Mouse (Mus musculus): ENCODE results near the gene Sdhaf2.
"Not testable (repeated sequence)": the region's sequence is repeated elsewhere in the genome, so short reads cannot be mapped to it uniquely, and the experiment has no call there.

Gene Sdhaf2

GRCm38 (mm10) chr19:10525910-10526309 is at the start of gene Sdhaf2:
Gene Sdhaf2 (minus strand): TSS chr19:10526142.
- DNase-seq (ENCODE audit: low read depth in 1 of 2, low spot score in 2 of 2) = peak in 1 of 2 experiments; percentile 14

- no peak for DNase-seq (ENCODE audit: low read depth in 1 of 2, low spot score in 2 of 2)
Observed at GRCm38 (mm10) chr19:10569627-10570026, 43.7 kb upstream of the Sdhaf2 start.

- DNase-seq (ENCODE audit: low read depth in 1 of 2, low spot score in 2 of 2) = no peak
Observed at GRCm38 (mm10) chr19:10565217-10565616, 39.3 kb upstream of the Sdhaf2 start.

DNA sequence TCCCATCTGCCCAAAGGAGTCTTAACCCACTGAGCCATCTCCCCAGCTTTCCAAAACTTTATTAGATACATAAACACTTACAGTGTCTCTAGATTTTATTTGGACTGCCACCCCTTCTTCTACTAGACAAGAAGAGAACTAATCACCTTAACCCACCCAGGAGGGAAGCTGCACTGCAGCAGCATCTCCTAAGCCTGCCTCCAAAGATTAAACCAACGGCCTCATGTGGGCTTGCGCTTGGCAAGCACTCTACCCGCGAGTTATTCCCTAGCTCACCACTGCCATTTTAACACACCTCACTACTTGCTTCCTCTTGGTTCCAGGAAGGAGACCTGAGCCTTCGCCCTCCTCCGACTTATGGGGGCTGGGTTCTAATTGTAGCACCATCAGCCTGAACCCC is 38.3 kb upstream of the Sdhaf2 start:
- no peak for DNase-seq (ENCODE audit: low read depth in 1 of 2, low spot score in 2 of 2)

- DNase-seq (ENCODE audit: low read depth in 1 of 2, low spot score in 2 of 2) = no peak
Observed at GRCm38 (mm10) chr19:10562351-10562750, 36.4 kb upstream of the Sdhaf2 start.

GRCm38 (mm10) chr19:10561558-10562314 is 35.8 kb upstream of the Sdhaf2 start:
- DNase-seq (ENCODE audit: low read depth in 1 of 2, low spot score in 2 of 2) = no peak

GRCm38 (mm10) chr19:10560108-10560507 is 34.2 kb upstream of the Sdhaf2 start:
- no peak for DNase-seq (ENCODE audit: low read depth in 1 of 2, low spot score in 2 of 2)

- not testable (repeated sequence) for DNase-seq (ENCODE audit: low read depth in 1 of 2, low spot score in 2 of 2)
Observed at GRCm38 (mm10) chr19:10557837-10558375, 32.0 kb upstream of the Sdhaf2 start.

DNA sequence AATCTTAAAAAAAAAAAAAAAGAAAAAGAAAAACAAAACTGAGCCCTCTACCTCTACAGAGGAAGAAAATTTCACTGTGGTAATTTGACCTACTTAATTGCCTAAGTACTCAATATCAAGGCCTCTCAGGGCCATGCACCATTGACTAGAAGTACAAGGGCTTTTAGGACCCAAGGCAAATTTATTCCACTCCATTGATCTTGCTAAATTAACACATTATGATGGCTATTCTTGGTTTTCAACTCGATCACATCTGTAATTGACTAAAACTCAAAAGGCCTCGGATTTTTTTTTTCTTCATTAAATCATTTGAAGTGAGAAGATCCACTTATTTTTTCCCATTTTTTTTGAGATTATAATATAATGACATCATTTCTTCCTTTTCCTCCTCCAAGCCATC is 31.5 kb upstream of the Sdhaf2 start:
- DNase-seq (ENCODE audit: low read depth in 1 of 2, low spot score in 2 of 2) = no peak

GRCm38 (mm10) chr19:10557001-10557400 is 31.1 kb upstream of the Sdhaf2 start:
- no peak for DNase-seq (ENCODE audit: low read depth in 1 of 2, low spot score in 2 of 2)

DNA sequence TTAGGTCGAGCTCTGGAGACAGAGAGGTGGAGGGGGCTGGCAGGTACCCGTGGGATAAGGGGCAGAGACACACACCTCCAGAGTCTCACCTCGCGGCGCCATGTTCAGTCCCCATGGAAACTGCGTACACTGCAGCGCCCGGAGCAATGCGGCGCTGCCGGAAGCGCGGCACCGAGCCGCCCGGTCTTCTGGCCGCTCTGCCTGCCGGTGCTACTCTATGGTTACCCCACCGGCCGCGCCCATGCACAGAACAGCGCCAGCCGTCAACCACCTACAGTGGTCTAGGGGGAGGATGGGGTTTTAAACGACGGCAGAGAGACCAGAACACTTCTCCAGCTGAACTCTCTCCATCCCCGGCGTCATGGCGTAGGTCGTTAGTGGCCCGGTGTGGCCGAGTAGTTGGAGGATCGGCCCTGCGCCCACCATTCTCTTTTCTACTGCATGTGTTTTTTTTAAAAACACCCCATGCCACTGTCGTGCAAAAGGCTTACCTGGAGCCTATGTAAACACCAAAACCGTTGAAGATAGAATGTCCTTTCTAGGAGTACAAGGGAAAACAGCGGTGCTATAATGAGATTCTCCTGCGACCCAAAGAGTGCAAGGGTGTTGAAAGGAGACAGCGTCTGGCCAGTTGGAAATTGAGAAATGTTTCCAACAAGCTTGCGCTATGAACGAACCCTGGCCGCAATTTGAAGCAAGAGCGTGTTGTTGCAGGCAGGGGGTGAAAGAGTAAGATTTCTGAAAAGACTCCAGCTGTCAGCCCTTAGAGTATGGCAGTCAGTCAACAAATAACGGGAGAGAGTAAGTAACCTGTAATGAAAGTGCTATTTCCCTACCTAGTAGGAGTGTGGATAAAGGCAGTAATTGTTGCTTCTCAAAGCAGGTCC is 29.9 kb upstream of the Sdhaf2 start, which contains the start of gene Tmem216:
Gene Tmem216 (minus strand): TSS at position 615 of the 887 bp plus-strand sequence.
- peak; percentile 19 to 41 for DNase-seq (ENCODE audit: low read depth in 1 of 2, low spot score in 2 of 2)

DNA sequence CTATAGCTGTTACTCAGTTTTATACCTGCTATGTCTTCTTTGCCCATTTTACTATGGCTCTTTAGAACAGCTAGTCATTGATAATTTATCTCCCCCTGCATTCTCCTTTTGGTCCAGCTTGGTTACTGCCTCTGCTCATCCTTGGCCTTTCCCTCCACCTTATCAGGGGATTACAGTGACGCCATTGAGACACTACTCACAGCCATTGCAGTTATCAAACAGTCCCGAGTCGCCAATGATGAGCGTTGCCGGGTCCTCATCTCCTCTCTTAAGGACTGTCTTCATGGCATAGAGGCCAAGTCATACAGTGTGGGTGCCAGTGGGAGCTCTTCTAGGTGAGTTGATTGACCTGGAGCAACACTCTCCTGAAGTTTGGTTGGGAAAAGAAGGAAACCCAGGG is 13.5 kb upstream of the Sdhaf2 start:
- no peak for DNase-seq (ENCODE audit: low read depth in 1 of 2, low spot score in 2 of 2)

DNA sequence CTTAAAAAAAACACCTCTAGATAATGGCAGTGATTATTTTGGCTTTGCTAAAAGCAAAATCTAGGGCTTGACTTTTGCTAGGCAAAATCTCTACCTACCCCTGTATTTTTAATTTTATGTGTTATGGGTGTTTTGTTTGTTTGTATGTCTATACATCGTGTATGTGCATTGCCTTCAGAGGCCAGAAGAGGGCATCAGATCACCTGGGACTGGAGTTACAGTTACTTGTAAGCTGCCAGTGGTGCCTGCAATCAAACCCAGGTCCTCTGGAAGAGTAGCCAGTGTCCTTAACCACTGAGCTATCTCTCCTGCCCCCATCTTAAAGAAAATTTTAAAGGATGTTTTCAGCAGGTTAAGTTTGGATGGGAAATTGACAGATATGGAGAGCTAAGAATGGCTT is 4.1 kb upstream of the Sdhaf2 start:
- DNase-seq (ENCODE audit: low read depth in 1 of 2, low spot score in 2 of 2) = no peak

DNA sequence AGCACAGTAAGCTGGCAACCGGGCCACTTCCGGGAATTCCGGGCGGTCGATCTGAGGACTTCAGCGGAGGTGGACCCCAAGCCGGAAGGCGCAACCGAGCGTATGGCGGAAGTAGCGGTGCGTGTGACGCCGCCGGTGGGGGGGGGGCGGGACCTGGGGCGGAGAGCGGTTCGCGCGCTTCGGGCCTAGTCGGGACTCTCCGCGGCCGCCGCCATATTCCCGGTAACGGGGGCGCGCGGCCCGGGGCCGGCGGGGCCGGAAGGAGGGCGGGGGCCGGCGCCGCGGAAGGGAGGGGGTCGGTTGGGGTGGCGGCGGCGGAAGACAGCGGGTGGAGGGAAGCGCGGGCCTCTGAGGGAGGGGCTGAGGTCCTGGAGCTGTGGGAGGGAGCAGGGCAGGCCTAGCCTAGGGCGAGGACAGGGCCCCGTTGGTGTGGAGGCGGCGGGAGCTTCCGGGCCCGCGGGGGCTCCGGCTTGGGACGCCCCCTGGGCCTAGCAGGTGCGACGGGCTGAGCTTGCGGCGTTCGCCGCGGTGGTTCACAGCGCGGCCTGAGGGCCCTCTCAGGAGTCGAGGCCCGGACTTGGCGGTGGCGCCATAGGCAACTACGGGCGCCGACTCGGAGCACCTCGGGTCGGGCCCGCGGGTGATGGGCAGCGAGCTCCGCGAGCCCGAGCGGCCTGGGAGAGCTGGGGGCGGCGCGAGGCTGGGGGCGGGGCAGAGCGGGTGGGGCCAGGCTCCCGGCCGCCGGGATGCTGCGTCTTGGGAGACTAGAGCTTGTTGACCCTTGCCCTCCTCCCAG is 638 bp downstream of the Sdhaf2 start, which contains the start of gene Cpsf7:
Gene Cpsf7 (plus strand): TSS at position 161 of the 796 bp plus-strand sequence.
- peak; percentile 42 to 69 for DNase-seq (ENCODE audit: low read depth in 1 of 2, low spot score in 2 of 2)

DNA sequence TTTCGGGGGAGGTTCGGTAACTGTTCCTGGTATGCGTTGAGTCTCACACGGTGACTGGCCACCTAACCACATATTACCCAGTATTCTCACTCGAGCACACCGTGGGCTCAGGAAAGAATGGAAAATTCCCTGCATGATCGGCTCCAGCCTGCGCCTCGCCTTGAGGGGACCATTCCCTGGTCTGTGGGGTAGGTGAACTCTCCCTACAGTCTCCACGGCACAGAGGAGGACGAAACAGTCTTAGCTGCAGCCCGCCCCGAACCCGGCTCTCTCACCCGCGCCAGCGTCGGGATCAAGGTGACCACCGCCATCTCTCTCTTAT is 1.2 kb downstream of the Sdhaf2 start:
- DNase-seq (ENCODE audit: low read depth in 1 of 2, low spot score in 2 of 2) = no peak

- no peak for DNase-seq (ENCODE audit: low read depth in 1 of 2, low spot score in 2 of 2)
Observed at GRCm38 (mm10) chr19:10523483-10524080, 2.4 kb downstream of the Sdhaf2 start.

- no peak for DNase-seq (ENCODE audit: low read depth in 1 of 2, low spot score in 2 of 2)
Observed at GRCm38 (mm10) chr19:10521926-10522325, 4.0 kb downstream of the Sdhaf2 start.

GRCm38 (mm10) chr19:10520355-10520754 is 5.6 kb downstream of the Sdhaf2 start:
- no peak for DNase-seq (ENCODE audit: low read depth in 1 of 2, low spot score in 2 of 2)

- DNase-seq (ENCODE audit: low read depth in 1 of 2, low spot score in 2 of 2) = no peak
Observed at GRCm38 (mm10) chr19:10510759-10511330, 15.1 kb downstream of the Sdhaf2 start.

DNA sequence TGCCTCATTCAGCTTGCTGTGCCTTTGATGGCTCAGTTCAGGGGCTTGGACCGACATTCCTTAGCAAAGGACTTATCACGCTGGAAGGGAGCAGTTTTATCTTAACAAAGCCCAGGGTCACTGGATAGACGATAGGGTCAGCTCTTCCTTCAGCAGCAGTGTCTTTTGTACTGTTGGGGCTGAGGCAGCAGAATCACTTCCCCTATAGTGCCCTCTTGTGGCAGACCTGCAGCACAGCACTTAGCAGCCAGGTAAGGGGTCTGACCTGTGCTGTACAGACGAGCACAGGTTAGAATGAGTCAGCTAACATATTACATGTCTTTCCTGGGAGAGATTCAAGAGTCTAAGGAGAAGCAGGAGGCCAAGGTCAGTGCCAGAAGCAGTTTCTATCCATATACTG is 23.4 kb downstream of the Sdhaf2 start:
- no peak for DNase-seq (ENCODE audit: low read depth in 1 of 2, low spot score in 2 of 2)
